Mouse (Mus musculus) layer of hippocampus, postnatal 10 days (tissue): ENCODE measurements at regions not wholly inside any gene's neighbourhood (a gene's known extent, or its start where the extent isn't known, plus 50 kb on each side); places are given as distances from the start of the nearest gene placed in this dataset.

Source experiments
- DNase-seq, 2 experiments: peaks; one replicate each; pipeline ENCODE4 v3.0.0; 2021; ENCODE audit warnings: low spot score in 2 of 2

DNA sequence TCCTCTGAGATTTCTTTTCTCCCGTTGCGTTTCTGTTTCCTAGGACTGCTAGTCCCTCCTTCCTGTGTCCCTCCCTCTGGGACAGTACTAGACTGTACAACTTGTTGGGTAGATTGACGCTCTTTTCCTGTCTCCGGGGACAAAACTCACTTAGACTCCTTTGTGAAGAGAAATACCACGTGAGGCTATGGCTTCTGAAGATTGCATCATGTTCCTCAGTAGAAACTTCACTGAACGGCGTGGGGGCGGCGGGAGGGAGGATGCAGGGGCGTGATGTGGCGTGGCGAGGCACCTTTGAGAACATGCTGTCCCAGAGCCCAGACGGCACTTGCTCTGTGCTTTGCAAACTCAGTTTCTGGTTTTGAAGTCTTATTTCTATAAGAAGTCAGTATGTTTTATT lies 78.5 kb downstream of the Spata18 start:
- no peak for DNase-seq

DNA sequence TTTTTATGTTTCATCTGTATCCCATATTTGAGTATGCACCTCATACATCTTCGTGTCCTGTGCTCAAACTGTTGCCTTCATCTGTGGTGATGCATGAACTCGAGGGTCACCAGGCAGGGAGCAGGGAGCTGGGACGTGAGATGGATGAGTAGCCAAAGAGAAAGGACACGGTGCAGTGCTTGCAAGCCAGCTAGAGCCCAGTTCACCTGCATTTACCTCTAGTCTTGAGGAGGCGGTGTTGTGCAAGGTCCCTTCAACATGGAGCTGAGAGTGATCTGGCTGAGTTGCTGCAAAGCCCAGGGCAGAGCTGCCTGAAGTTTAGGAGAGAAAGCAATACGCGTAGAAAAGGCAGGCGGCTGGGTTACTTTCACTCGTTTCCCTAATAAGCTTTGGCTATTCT lies 80.2 kb downstream of the Spata18 start:
- DNase-seq, result no peak

DNA sequence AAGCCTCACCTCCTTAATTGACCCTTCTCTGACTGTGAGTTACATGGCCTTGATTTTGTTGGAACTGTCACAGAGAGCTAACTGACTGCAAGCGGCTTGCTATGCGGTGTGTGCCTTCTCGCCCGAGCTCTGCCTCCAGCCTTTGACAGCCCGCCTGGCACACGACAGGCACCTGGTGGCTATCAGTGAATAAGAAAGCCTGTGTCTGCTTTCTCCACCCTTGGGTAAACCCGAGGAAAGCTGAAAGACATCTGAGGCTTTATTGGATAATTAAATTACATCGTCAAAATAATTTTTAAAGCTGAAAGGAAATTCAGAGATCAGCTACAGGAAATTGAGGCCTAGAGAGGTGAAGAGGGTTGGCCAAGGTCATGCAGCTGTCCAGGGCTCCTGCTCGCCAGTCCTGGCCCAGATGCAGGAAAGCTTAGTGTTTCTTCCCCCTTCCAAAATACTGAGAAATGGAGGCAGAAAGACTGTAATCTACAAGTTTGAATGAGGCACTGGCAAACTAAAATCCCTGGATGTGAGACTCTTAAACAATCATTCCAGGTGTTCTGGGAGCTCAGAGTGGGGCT lies 80.9 kb downstream of the Spata18 start:
- DNase-seq, result no peak

DNA sequence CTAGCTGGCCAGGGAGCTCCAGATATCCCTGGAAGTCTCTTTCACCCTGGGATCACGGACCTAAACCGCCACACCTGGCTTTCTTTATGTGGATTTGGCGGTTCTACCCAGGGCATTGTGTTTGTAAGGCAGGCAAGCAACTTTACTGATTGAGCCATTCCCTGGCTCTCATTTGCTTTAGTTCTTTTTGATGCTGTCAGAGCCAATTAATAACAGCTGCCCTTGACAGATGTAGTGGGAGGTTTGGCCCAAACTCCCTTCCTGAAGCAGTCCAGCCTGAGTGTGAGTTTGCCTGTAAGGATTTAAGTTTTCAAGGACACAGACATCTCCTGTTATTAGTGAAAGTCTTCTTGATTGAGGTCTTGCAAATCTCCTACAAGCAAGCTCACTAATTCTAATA lies 89.6 kb downstream of the Spata18 start:
- no peak for DNase-seq

DNA sequence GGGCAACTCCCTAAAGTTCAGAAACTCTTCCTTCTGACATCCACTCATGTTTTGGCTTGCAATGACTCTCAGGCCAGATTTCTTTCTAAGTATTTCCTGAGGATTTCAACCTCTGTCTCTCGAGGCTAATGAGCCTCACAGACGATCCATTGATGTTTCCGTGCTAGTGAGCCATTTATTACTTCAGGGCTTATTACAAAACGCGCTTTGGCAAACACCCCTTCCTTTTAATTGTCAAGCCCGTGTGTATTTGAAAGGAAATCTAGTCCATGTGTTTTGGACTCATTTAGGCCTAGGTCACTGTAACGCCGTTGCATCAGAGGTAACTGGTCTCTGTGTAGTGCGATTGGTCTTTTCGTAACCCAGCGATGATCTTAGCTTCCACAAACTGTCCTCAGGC lies 90.3 kb downstream of the Spata18 start:
- DNase-seq, result no peak

DNA sequence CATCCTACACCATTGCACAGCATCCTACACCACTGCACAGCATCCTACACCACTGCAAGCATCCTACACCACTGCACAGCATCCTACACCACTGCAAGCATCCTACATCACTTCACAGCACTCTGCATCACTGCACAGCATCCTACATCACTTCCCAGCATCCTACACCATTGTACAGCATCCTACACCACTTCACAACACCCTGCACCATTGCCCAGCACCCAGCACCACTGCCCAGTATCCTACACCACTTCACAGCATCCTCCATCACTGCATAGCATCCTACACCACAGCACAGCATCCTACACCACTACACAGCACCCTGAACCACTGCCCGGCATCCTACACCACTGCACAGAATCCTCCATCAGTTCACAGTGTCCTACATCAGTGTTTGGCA lies 92.8 kb downstream of the Spata18 start:
- DNase-seq, result no peak

DNA sequence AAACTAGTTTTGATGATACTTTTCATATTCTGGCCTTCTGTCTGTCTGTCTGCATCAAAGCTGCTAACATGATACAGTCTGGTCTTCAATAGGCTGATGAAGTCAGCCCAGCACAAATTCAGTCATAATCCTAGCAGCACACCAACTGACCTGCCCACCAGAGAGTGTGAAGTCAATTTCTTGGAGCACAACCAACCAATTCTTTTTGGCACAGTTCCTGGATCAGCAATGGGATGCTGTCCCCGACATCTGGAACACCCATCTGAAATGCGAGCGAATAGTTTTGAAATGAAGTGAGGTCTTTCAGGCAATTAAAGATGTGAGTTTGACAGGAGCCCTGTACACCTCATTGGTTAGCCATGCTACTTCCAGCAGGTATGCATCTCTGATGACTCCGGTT lies 98.6 kb downstream of the Spata18 start:
- DNase-seq, result no peak

DNA sequence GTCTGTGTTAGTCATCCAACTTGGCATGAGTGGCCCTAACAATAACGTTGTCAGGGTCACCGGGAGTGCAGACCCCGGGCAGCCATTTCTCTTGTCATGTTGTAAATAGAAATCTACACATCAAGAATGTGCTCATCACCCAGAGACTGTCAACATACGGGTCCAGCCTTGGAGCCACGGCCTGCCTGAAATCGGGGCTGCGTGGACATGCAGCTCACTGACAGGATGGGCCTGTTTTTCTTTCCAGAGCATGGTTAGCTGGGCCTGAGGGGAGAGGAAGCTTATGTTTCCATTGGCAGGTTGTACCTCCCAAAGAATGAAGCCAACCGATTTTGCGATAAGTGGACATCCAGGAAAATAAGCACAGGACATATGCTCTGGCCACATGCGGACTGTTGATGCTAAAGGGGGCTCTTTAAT lies 101.1 kb downstream of the Spata18 start:
- no peak for DNase-seq

DNA sequence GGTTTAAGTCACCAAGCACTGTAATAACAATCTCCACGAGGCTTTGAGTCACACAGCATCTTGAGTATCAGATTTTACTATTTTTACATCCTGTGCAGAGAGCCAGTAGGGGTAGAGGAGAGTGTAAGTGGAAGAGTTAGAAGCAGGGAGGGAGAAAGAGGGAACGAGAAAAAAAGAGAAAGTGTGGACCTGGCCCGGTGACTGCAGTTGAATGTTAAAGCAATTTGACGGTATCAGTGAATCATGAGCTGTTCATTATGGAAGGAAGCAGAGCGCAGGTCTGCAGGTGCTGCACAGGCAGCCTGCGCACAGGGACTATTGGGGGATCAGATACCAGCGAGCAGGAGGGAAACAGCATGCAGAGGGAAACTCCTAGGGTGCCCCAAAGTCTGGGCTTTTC lies 102.6 kb downstream of the Spata18 start:
- no peak for DNase-seq

DNA sequence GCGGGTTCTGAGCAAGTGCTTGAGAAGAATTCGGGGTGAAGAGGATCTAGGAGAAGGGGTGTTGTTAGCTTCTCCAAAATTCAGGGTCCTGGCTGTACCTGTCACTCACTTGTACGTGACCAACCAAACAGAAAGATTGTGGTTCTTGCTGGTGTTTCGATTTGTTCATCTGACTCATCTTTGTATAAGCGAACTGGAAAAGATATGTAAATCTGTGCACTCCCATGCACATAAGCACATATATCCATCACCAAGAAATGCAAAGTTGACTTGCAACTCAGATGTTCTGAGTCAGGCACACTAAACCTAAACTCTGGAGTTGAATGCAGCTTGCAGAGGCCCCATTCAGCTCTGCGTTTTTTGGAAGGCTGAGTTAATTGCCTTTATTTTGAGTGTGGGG lies 107.4 kb downstream of the Spata18 start:
- DNase-seq, result no peak

DNA sequence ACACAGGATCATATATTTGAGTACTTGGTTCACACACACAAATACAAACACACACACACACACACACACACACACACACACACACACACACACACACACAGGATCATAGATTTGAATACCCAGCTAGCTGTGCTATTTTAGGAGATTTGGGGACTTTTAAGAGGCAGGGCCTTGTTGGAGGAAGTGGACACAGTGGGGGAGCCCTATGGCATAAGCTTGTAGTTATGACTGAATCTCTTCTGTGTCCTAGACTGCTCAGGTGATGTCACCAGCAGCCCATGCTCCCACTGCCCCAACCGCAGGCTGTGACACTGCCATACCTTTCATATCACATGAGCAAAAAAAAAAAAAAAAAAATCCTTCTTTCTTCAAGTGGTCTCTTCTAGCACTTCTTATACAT lies 110.1 kb downstream of the Spata18 start:
- no peak for DNase-seq

DNA sequence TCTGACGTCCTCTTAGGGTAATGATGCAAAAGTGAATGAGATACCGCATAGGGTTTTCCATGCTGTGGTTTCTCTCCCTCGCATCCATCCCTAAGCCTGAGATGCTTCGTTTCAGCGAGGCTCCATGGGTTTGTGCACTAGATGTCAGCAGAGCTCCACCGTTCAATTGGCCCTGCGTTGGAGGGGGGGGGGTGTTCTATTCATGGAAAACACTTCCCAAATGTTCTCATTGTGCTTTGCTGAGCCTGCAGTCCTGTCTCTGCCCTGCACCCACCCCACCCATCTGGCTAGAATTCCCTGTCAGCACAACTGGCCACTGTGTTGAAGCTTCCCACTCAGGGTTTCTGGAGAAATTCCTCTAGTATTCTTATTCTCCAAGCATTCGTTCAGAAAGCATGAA lies 110.5 kb downstream of the Spata18 start:
- DNase-seq, result peak; percentile 64 to 72

DNA sequence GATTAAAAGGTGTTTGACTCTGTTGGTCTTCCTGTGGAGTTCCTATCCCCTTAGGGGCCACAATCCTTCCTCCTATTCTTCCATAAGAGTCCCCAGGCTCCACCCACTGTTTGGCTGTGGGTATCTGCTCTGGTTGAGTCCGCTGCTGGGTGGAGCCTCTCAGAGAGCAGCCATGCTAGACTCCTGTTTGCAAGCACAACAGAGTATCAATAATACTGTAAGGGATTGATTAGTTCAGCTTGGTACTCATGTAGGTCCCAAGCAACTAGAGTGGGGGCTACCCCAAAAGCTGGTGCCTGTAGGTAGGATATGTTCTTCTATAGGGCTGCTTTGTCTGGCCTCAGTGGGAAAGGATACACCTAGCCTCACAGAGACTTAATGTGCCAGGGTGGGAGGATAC lies 113.0 kb downstream of the Spata18 start:
- DNase-seq, result no peak

DNA sequence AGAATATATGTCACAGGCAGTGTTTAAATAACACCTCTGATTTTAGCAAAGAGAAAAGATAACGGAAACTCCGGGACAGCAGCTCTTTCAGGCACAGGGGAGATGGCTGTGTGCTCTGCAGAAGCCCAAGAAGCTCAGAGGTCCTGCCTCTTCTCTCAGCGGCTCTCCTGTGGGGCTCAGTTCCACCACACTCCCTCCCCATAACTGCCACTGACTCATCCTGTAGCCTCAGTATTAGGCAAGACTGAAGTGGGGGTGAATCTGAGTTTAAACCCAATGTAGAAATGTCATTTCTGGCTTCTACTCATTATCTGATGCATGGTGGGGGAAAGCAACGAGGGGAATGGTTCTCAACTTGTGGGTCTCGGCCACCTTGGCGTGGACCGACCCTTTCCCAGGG lies 114.3 kb downstream of the Spata18 start:
- no peak for DNase-seq

DNA sequence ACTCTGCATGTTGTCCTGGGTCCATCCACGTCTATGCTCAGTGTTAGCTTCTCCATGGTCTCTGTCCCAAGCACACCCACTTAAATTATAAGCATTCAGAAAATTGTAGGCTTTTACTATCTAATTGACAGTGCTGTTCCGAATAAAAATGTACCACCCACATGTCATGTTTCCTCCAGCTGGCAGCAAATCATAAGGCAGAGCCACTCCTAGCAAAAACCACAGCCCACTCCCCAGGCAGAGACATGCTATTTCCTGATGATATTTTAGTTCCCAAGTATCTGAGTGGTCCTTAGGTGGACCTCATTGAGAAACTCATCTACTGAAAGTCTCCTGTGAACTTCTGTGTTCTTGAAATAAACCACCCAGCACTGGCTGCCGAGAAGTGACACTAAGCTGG lies 117.1 kb downstream of the Spata18 start:
- no peak for DNase-seq

DNA sequence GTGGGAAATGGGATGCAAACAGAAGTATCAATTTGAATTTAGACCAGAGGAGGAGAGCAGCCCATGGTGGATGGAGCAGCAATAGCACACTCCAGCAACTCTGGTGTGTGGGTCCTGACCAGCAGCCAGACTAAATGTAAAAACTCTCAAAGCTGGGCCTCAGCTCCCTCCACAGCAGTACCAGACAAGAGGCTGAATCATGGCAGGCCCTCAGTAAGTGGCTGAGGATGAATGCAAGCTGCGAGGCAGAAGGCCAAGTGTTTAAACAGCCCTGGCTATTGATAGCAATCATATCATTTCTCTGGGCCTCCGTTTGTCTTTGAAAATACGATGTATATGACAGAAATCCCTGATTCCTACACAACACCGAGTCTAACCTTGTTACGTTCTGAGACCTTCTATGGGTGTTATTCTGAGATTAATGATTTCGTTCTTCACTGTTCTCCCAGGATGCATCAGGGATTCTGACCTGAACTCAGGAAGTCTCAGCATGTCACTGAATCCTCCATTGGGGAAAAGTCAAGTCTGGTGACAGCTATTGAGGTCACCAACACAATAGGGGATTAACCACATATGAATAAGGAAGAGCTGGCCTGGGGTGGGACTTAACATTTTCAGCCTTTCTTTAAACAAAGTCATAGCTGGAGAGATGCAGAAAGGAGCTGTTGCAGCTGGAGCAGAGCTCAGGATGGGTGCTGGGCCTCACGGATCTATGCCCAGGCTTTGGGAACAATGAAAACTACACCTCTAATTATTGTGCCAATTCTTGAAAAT lies 124.8 kb downstream of the Spata18 start:
- no peak for DNase-seq

DNA sequence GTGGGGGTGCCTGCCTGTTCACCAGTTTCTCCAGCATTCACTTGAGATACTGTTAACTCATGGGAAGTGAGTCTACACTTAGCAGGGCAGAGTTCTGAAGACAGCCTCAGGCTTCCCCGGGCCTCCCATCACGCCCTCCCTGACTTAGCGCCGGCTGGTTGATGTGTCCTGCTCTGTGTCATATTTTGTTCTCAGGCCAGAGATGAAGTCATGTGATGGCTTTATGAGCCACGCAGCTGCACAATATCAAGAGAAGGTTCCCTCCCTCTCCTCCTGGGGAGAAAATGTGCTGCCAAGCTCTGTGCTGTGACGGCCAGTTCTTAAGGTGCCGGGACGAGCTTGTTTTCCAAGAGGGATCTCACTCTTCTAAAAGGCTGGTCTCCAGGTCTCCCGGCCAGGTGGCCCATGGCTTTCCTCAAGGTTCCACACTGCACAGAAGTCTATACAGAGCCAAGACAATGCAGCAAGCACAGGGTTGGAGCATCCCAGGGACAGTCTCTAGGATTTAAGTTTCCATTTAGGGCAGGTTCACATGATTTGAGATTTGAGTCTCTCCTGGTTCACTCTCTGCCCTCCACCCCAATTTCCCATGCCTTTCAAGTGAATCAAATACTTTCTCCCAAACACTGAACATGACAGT lies 126.2 kb downstream of the Spata18 start:
- DNase-seq, result no peak

DNA sequence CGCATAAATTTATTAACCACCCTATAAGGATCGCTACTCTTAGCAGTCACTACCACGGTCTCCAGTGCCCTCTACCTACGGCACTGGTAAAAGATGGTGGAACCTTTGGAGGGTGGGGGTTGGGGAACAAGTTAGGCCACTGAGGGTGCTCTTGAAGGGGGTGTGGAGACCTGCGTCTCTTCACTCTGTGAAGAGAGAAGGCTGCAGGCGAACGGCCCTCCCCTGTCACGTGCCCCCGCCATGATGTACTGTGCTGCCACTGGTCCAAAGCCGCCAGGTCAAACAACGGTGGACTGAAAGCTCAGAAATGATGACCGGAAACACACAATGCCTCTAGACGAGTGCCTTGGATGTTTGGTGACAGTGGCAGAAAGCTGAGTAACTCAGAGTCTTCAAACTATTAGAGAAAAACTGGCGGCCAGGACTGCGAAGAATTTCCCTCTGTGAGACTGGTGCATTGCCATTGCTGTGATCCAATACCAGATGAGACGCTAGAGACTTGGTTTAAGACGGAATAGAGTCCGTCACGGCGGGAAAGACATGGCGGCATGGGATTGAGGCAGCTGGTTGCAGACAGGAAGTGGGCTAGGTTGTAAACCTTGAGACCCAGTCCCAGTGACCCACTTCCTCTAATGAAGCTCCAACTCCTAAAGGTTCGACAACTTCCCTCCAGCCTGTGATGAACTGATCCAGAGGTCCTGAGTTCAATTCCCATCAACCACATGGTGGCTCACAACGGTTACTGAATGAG lies 130.2 kb downstream of the Spata18 start:
- DNase-seq, result no peak

DNA sequence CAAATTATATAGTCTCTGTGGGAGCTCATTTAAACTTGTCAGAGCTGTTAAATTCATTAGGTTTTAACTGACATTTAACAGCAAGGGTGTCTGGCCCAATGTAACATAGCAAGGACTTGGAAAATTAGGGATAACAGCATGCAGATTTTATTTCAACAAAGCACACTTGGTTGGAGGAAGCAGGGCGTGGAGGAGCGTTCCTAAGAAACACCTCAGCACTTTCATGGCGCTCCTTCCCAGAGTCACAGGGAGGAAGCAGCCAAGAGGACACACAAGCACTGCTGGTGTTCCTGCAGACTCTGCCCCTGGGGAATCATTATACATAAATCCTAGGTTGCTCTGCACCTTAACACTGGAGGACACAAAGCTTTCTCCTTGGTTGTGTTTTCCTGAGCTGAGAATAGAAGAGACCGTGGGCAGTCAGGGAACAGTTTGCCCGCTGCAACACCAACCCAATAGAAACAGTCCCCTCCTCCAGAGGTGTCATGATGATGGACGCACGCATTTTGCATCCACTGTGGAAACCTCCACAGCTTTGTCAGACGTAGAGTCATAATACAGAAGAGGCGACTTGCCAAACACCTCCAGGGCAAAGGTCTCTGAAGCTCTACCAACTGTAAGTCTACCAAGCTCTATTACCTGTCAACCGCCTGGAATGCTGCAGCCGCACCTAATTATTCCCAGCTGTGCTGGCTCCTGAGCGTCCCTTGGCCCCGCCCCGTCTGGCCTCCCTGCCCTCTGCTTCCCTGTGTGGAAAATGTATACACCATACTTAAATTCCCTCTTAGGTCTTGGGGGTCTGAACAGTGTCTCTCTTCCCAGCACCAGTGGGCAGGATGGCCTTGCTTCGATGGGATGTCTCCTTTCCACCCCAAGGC lies 131.3 kb downstream of the Spata18 start:
- DNase-seq, result no peak

DNA sequence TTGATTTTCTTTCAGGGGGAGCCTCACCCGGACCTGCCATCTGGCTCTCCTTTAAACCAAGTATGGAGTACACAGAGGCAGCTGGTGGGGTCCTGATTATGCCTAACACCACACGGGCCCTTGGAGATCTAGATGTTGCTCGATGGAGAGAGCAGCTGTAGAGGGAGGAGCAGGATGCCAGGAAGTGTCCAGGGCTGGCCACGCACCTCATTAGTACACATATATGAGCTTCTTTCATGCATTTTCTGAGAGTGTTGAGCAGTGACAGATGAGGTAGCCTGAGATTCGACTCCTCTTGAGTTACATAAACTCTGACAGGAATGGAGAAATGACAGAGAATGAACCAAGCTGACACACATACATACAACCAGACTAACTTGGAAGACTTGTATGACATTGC lies 136.1 kb downstream of the Spata18 start:
- no peak for DNase-seq

DNA sequence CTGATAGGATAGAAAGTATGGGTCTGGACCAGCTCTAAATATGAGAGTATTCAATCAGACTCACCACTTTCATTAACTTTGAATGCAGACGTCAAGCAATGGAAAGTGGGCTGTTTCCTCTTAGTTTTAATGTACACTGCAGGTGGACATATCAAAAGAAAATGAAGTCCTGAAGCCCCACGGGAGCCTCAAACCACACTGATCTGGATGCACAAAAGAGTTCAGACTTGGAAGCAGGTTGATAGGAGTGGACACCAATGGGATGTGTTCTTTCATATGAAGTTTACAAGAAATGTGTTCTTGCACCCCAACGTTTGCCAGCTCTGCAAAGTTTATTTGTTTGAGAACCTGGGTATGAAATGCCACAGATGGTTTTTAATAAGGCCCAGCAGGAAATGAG lies 141.0 kb downstream of the Spata18 start:
- DNase-seq, result no peak
